Mouse (Mus musculus) layer of hippocampus, postnatal 14 days (tissue): ENCODE measurements at regions not wholly inside any gene's neighbourhood (a gene's known extent, or its start where the extent isn't known, plus 50 kb on each side); places are given as distances from the start of the nearest gene placed in this dataset.

Experiments used
- DNase-seq, 2 experiments: peaks; one replicate each; pipeline ENCODE4 v3.0.0; 2021 to 2022; ENCODE audit warnings: low spot score in 2 of 2, mixed read lengths in 1 of 2

GRCm38 (mm10) chr1:190411756-190412155 lies 241.2 kb upstream of the Prox1 start:
- DNase-seq = no peak

- no peak for DNase-seq
Observed at GRCm38 (mm10) chr1:190403335-190403734, 232.8 kb upstream of the Prox1 start.

- no peak for DNase-seq
Observed at GRCm38 (mm10) chr1:190398308-190398707, 227.8 kb upstream of the Prox1 start.

GRCm38 (mm10) chr1:190397811-190398210 lies 227.3 kb upstream of the Prox1 start:
- DNase-seq = no peak

GRCm38 (mm10) chr1:190393061-190393460 lies 222.5 kb upstream of the Prox1 start:
- no peak for DNase-seq

- no peak for DNase-seq
Observed at GRCm38 (mm10) chr1:190388853-190389252, 218.3 kb upstream of the Prox1 start.

GRCm38 (mm10) chr1:190384555-190384954 lies 214.0 kb upstream of the Prox1 start:
- no peak for DNase-seq

GRCm38 (mm10) chr1:190383256-190383838 lies 212.8 kb upstream of the Prox1 start:
- DNase-seq = no peak

GRCm38 (mm10) chr1:190380151-190380550 lies 209.6 kb upstream of the Prox1 start:
- DNase-seq = no peak

GRCm38 (mm10) chr1:190375160-190375880 lies 204.8 kb upstream of the Prox1 start:
- DNase-seq = peak in 1 of 2 experiments; percentile 12

GRCm38 (mm10) chr1:190374270-190374669 lies 203.8 kb upstream of the Prox1 start:
- DNase-seq = no peak

- DNase-seq = no peak
Observed at GRCm38 (mm10) chr1:190366631-190367030, 196.1 kb upstream of the Prox1 start.

GRCm38 (mm10) chr1:190365126-190365525 lies 194.6 kb upstream of the Prox1 start:
- no peak for DNase-seq

GRCm38 (mm10) chr1:190360661-190361060 lies 190.1 kb upstream of the Prox1 start:
- DNase-seq = no peak

- no peak for DNase-seq
Observed at GRCm38 (mm10) chr1:190357779-190358178, 187.3 kb upstream of the Prox1 start.

GRCm38 (mm10) chr1:190347610-190348009 lies 177.1 kb upstream of the Prox1 start:
- no peak for DNase-seq

GRCm38 (mm10) chr1:190340715-190341114 lies 170.2 kb upstream of the Prox1 start:
- DNase-seq = no peak

- DNase-seq = peak in 1 of 2 experiments; percentile 13
Observed at GRCm38 (mm10) chr1:190334471-190334870, 164.0 kb upstream of the Prox1 start.

- peak; percentile 17 to 66 for DNase-seq
Observed at GRCm38 (mm10) chr1:190334053-190334452, 163.5 kb upstream of the Prox1 start.

- DNase-seq = no peak
Observed at GRCm38 (mm10) chr1:190332001-190332400, 161.5 kb upstream of the Prox1 start.

GRCm38 (mm10) chr1:190324562-190324961 lies 154.0 kb upstream of the Prox1 start:
- no peak for DNase-seq

- no peak for DNase-seq
Observed at GRCm38 (mm10) chr1:190323671-190324070, 153.2 kb upstream of the Prox1 start.

GRCm38 (mm10) chr1:190316175-190316574 lies 145.7 kb upstream of the Prox1 start:
- DNase-seq = no peak
